Mouse (Mus musculus) heart, embryonic 11.5 days (tissue): ENCODE measurements around the gene Ranbp3. TPM values are rescaled to one million over a fixed set of nuclear protein-coding genes. Genes with fewer than 3 reads are reported as not detected.

Experiments
- ATAC-seq: fragments of 200-750 bp; cut with Nextera tagmentation; replicated peaks from 2 replicates; pipeline ENCODE4 v1.8.0; 2017; ENCODE audit warnings: moderate library complexity; ENCODE audit not compliant: insufficient number of reproducible peaks, low FRiP score, low TSS enrichment
- H3K27ac ChIP-seq: fragments of 300-500 bp; sonication (generic); 2 replicates; pipeline ENCODE4 v1.5.1; 2014; ENCODE audit warnings: mild to moderate bottlenecking, low read depth, low read length
- H3K27me3 ChIP-seq: fragments of 300-500 bp; sonication (generic); 2 replicates; pipeline ENCODE4 v1.6.1; 2014; ENCODE audit warnings: mild to moderate bottlenecking, low read length, mixed read lengths; ENCODE audit not compliant: control insufficient read depth, insufficient read depth
- H3K36me3 ChIP-seq: fragments of 300-500 bp; sonication (generic); 2 replicates; pipeline ENCODE4 v1.6.1; 2014; ENCODE audit warnings: mild to moderate bottlenecking, low read length, moderate library complexity, mixed read lengths; ENCODE audit not compliant: control insufficient read depth, insufficient read depth
- H3K4me1 ChIP-seq: fragments of 300-500 bp; sonication (generic); 2 replicates; pipeline ENCODE4 v1.6.1; 2014; ENCODE audit warnings: low read length; ENCODE audit not compliant: control insufficient read depth, insufficient read depth
- H3K4me2 ChIP-seq: fragments of 300-500 bp; sonication (generic); 2 replicates; pipeline ENCODE4 v1.6.1; 2014; ENCODE audit warnings: mild to moderate bottlenecking, moderate library complexity
- H3K4me3 ChIP-seq: fragments of 300-500 bp; sonication (generic); 2 replicates; pipeline ENCODE4 v1.5.1; 2014; ENCODE audit warnings: low read depth, low read length
- H3K9ac ChIP-seq: fragments of 300-500 bp; sonication (generic); 2 replicates; pipeline ENCODE4 v1.6.1; 2014; ENCODE audit warnings: mild to moderate bottlenecking, low read depth, low read length, moderate library complexity
- H3K9me3 ChIP-seq: fragments of 300-500 bp; sonication (generic); replicated peaks from 2 replicates; pipeline ENCODE4 v1.6.1; 2016; ENCODE audit warnings: low read length; ENCODE audit not compliant: control insufficient read depth
- WGBS: fragments of 180-500 bp; shearing (Covaris S2); extraction: QIAGEN DNeasy Blood & Tissue Kit; methylation state at CpG from one replicate; pipeline ENCODE4 v1.1.7; 2014; ENCODE audit not compliant: insufficient replicate concordance; 5-methylcytosine and 5-hydroxymethylcytosine counted together
- polyA plus RNA-seq: library from polyadenylated mRNA; unstranded; fragments of >200 nt; fragmentation: Nextera tagmentation; extraction: Ambion mirVana; gene quantifications from 2 replicates; pipeline ENCODE4 v1.2.1, GENCODE M21; 2014

Gene Ranbp3
- polyA plus RNA-seq, 1 experiment from 2014 or later: 65.9 TPM

DNA sequence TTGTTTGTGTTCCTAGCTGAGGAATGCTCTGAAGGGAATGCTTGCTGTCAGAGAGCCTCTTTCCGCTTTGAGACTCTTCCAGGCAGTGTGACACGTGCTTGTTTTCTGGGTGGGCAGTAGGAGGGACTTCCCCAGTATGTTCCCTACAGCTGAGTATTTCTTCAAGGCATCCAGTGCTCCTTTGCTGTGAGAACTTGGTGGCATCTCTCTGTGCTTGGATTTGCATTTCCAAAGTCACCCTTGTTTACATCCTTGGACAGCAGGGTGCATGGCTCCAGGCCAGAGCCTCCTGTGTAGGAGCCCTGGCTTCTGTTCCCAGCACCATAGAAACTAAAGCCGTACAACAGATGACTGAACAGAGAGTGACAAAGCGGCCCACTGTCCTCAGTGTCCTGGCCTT lies 35.6 kb downstream of the Ranbp3 start:
- no peak overlapping the region for H3K4me3 ChIP-seq
- H3K27ac ChIP-seq: no peak overlapping the region
- no peak overlapping the region for H3K4me2 ChIP-seq
- H3K9me3 ChIP-seq: no peaks in the 10 kb centered on the region
- no peak overlapping the region for H3K9ac ChIP-seq
- no peak for ATAC-seq
- H3K36me3 ChIP-seq: peaks cover 71% of the 10 kb centered on the region
- H3K27me3 ChIP-seq: no peaks in the 10 kb centered on the region
- H3K4me1 ChIP-seq: peaks cover 4% of the 10 kb centered on the region
- WGBS: 82% methylated on average over 4 of the region's 4 CpGs

DNA sequence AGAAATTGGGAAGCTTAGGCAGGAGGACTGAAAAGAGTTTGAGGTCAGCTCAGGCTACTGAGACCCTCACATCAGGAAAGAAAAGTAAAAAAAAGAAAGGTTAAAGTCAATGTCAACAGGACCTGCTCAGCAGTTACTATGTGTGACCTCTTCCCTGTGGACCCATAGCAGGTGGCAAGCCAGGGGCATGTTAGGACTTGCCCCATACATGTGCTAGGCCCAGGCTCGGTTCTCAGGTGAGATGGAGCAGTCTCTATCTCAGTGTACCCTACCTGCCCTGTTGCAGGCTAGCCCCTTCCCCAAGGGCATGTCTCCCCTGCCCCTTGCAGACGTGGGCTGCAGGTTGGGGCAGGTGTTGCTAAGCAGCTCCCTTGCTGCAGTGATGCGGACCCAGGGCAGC lies 36.6 kb downstream of the Ranbp3 start:
- Histone ChIP-seq H3K4me3 (no peak overlapping the region), H3K27me3 (no peaks in the 10 kb centered on the region), H3K36me3 (peaks cover 63% of the 10 kb centered on the region), H3K9me3 (no peaks in the 10 kb centered on the region), H3K4me2 (no peak overlapping the region), H3K27ac (no peak overlapping the region), H3K9ac (no peak overlapping the region), H3K4me1 (peaks cover 12% of the 10 kb centered on the region)
- WGBS: 94% methylated on average over 3 of the region's 3 CpGs
- no peak for ATAC-seq

DNA sequence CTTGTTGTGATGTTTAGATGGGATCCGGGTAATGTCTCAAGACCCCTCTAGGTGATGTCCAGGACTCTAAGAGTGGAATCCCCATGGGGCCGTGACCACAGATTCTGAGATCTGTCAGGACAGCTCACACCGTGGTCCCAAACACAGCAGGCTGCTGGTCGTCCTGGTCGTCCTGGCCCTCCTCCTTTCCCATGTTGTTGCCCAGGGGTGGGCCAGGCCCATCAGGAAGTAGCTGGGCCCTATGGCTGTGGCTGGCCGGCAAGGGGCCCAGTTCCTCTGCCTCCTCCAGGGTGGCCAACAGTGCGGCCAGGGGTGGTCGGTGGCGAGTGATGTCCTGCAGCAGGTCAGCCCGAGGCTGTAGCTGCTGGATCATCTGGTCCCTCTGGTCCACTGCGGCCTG lies 42.3 kb downstream of the Ranbp3 start:
- Histone ChIP-seq H3K4me2 (peak overlapping the region; percentile 90; the same call in 1 of the 2 replicates), H3K36me3 (peaks cover 19% of the 10 kb centered on the region), H3K27ac (no peak overlapping the region), H3K9me3 (no peaks in the 10 kb centered on the region), H3K9ac (no peak overlapping the region; the same call in 1 of the 2 replicates), H3K4me3 (no peak overlapping the region), H3K4me1 (peaks cover 36% of the 10 kb centered on the region), H3K27me3 (no peaks in the 10 kb centered on the region)
- ATAC-seq: no peak
- 46% methylated on average over 11 of the region's 11 CpGs for WGBS

DNA sequence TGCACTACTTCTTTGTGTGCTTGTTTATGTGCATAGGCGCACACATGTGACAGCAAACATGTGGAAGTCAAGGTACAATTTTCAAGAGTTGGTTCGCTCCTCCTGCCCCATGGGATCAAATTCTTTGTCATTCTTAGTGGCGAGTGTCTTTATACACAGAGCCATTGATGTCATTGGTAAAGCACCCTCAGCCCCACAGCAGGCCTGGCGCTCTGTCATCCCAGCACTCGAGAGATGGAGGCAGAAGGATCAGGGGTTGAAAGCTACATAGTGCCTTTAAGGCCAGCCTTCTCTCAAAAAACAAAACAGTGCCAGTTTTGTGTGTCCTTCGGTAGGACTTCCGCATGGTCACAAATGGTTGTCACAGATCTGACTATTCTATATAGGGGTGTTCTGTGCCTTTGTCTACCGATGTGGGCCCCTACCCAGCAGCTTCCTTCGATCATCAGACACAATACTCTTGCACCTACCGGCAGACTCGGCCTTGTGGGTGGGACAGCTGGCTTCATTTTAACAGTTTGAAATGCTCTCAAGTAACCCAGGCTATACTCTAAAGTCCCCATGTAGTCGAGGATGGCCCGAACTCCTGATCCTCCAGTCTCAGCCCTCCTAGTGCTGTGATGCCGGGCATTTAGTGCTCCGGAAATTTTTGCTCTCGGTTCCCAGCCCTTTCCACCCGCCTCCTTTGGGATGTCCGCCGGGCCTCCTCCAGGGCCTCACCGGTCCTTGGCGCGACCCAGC lies 43.0 kb downstream of the Ranbp3 start:
- peak overlapping the region; percentile 90 for H3K4me2 ChIP-seq
- peak overlapping the region; percentile 77 for H3K9ac ChIP-seq
- peak overlapping the region; percentile 54; the same call in 1 of the 2 replicates for H3K27ac ChIP-seq
- H3K4me1 ChIP-seq: peaks cover 36% of the 10 kb centered on the region
- no peak for ATAC-seq
- H3K4me3 ChIP-seq: peak overlapping the region; percentile 84
- 28% methylated on average over 22 of the region's 22 CpGs for WGBS
- H3K9me3 ChIP-seq: no peaks in the 10 kb centered on the region
- H3K27me3 ChIP-seq: no peaks in the 10 kb centered on the region
- H3K36me3 ChIP-seq: peaks cover 11% of the 10 kb centered on the region

DNA sequence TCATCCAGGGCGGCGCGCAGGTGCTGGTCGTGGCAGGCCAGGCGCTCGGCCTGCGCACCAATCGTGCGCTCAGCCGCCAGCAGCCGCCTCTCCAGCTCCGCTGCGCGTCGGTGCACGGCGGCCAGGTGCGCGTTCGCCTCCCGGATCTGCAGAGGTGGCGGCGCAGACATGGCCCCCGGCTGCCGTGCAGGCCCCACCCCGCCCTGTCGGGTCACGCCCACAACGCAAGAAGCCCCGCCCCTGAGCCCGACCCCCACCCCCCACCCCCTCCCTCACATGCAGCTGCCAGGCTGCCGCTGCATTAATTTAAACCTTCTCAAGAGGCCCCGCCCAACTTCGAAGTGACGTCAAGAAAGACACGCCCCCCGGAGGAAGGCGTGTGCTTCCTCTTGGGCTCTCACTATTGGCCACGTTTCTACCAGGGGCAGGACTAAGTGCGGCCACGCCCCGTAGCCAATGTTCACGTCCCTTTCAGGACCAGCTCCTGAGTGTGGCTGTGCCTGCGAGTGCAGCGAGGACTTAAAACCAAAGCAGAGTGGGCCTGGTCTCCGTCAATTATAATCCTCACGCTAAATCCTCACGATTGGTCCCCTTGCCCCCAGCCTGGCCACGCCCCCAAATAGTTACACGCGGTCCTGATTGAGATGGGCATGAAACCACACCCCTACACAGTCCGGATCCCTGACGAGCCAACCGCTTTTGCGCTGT lies 43.7 kb downstream of the Ranbp3 start:
- Histone ChIP-seq H3K9me3 (no peaks in the 10 kb centered on the region), H3K4me3 (peak overlapping the region; percentile 84), H3K4me1 (peaks cover 36% of the 10 kb centered on the region), H3K27ac (peak overlapping the region; percentile 78), H3K27me3 (no peaks in the 10 kb centered on the region), H3K4me2 (peak overlapping the region; percentile 90), H3K9ac (peak overlapping the region; percentile 96), H3K36me3 (peaks cover 8% of the 10 kb centered on the region)
- under 1% methylated on average over 47 of the region's 55 CpGs for WGBS
- peak; percentile 84 for ATAC-seq

DNA sequence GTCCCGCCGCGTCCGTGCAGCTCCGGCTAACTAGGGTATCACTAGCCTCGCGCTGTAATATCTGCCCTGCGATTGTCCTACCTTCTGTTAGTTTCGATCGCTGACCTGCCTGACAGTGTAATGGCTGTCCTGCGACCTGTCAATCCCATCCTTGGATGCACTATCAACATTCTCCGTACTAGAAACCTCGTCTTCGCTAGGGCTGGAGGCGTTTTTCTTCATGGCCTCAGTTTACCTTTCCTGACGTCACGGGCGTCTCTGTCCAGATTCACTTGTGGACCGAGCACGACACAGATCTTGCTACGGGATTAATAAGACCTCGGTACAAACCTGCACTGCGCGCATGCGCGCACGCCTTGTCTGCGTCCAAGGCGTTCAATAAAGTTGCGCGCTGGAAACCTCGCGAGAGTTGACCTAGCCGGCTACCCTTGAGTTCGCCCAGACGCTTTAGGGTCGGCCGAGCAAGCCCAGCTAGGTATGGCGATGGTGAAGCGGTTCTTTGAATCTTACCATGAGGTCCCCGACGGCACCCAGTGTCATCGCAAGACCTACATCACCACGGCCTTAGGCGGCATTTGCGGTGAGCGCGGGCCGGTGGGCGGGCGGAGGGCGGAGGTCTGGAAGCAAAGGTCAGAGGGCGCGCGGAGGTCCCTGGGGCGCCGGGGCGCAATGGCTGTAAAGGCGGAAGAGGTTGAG lies 44.4 kb downstream of the Ranbp3 start, which contains the start of the genes Ndufa11 and Vmac:
Gene Ndufa11 (plus strand): TSS at position 405 of the 696 bp plus-strand sequence.
Gene Vmac (minus strand): TSS at position 660 of the 696 bp plus-strand sequence.
- Histone ChIP-seq H3K9ac (peak within 1 kb of the TSS; percentile 96), H3K27ac (peak within 1 kb of the TSS; percentile 78), H3K9me3 (no peaks in the 10 kb centered on the region), H3K4me2 (peak within 1 kb of the TSS; percentile 90), H3K27me3 (no peaks in the 10 kb centered on the region), H3K36me3 (peaks cover 4% of the 10 kb centered on the region), H3K4me3 (peak within 1 kb of the TSS; percentile 84), H3K4me1 (peaks cover 36% of the 10 kb centered on the region)
- under 1% methylated on average over 59 of the region's 59 CpGs for WGBS
- peak; percentile 78 for ATAC-seq

DNA sequence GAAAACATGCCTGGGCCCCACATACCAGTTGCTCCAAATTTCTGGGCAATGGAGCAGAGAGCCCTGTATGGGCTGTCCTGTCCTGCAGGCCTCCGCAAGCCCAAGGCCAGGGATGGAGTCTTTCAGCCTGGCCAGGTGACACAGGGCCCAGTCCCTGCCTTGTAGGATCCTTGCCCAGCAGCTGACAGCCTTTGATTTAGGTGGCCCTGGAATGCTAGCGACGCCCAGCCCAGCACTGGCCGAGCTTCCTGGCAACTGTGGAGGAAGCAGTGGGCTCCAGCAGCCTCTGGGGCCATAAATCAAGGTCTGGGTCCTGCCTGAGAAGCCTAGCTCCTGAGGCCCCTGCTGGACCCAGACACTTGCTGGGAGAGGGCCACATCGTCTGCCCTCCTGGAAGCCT lies 49.3 kb downstream of the Ranbp3 start:
- H3K4me2 ChIP-seq: no peak overlapping the region
- H3K36me3 ChIP-seq: peaks cover 12% of the 10 kb centered on the region
- ATAC-seq: no peak
- 87% methylated on average over 5 of the region's 5 CpGs for WGBS
- H3K4me1 ChIP-seq: peaks cover 23% of the 10 kb centered on the region
- no peaks in the 10 kb centered on the region for H3K27me3 ChIP-seq
- H3K9me3 ChIP-seq: no peaks in the 10 kb centered on the region
- H3K9ac ChIP-seq: 0 out of 2 replicates have a peak overlapping the region, but pooled peaks have one; percentile 28
- no peak overlapping the region for H3K4me3 ChIP-seq
- H3K27ac ChIP-seq: no peak overlapping the region

DNA sequence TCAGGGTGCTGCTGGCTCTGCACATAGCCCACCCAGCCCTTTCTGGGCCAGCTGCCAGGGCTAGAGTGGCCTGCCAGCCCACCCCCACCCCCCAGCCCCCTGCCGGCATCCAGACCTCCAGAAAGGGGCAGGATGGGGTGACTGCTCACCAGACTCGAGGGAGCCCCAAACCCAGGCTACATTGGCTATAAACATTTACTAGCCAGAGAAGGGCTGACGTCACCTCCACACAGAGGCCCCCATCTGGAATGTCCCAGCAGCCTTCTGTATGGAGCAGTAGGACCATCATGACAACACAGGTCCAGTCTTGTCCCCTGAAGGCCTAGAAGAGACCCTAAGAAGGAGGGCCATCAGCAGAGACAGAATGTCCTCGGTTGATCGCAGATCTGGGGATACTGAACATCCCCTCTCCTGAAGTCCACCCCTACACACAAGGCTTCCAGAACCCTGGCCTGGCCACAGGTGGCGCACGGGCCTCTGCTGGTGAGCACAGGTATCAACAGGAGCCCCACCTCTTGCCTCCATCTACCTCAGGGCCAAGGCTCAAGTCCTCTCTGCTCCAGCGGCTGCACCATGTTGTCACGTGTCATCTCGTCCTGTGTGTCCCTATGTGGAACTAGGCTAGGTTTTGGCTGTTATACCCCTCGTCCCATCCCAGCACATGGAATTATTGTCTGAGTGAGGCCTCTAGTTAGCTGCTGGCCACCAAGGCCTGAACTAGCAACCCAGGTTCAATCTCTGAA lies 50.5 kb downstream of the Ranbp3 start:
- no peaks in the 10 kb centered on the region; the same call in 1 of the 2 replicates for H3K27me3 ChIP-seq
- no peak overlapping the region for H3K9ac ChIP-seq
- H3K27ac ChIP-seq: no peak overlapping the region
- ATAC-seq: no peak
- 83% methylated on average over 11 of the region's 11 CpGs for WGBS
- no peaks in the 10 kb centered on the region for H3K9me3 ChIP-seq
- peaks cover 32% of the 10 kb centered on the region for H3K4me1 ChIP-seq
- no peak overlapping the region for H3K4me3 ChIP-seq
- peaks cover 12% of the 10 kb centered on the region for H3K36me3 ChIP-seq
- H3K4me2 ChIP-seq: no peak overlapping the region
